Mouse (Mus musculus): ENCODE results near the gene Rhbdd3.

Rhbdd3 gene

GRCm38 (mm10) chr11:5098736-5099542 is at the start of gene Rhbdd3, which contains the start of gene Ewsr1:
Rhbdd3 (plus strand) TSS chr11:5098926.
Ewsr1 (minus strand) TSS chr11:5099266.
- in situ Hi-C loops (cut with MboI), result no loop called here

DNA sequence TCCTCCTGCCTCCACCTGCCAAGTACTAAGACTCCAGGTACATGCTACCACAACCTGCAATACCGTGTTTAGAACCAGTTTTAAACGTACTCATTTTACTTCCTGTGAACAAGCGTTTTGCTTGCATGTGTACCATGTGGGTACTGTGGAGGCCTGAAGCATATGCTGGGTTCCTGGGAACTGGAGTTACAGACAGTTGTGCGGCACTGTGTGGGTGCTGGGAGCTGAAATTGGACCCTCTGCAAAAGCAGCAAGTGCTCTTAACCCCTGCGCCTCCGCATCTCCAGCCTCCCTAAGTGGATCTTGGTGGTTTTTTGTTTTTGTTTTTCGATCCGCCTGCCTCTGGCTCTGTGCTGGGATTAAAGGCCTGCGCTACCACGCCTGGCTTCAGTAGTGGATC is 47.1 kb upstream of the Rhbdd3 start:
- in situ Hi-C loops (cut with MboI), result no loop called here

- in situ Hi-C loops (cut with MboI), result no loop called here
Observed at GRCm38 (mm10) chr11:5052200-5052854, 46.4 kb upstream of the Rhbdd3 start.

DNA sequence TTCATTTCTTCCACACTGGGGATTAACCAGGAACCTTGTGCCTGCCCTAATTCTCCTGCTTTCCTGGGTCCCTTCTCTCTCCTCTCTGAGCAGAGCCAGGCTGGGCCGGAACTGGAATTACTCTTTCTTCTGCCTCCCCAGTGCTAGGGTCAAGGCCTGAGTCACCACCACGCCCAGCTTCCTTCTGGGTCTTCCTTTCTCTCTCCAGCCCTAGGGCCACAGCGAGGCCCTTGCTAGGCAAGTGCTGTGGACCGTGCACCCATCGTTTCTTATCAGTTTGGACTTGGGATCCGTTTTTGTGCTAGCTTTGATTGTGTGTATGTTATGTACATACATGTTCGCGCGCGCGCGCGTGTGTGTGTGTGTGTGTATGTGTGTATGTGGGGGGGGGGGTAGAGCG is 44.6 kb upstream of the Rhbdd3 start:
- in situ Hi-C loops (cut with MboI), result no loop called here

DNA sequence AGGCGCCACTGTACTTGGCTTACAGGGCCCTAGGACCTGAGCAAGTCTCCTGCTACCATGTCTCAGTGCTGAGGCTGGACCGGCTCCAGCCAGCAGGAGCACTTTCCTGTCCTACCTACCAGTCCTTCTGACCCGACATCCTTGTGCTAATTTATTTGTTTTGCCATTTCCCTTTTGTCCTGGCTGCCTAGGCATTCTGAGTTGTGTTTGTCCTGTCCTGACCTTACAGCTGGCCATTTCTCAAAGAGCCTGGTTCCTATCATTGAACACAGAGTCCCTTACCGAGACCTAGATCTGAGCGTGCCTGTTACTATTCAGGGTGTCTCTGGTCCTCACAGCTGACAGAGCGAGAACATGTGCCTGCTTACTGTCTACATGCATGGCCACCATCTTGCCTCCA is 43.9 kb upstream of the Rhbdd3 start:
- in situ Hi-C loops (cut with MboI), result no loop called here

DNA sequence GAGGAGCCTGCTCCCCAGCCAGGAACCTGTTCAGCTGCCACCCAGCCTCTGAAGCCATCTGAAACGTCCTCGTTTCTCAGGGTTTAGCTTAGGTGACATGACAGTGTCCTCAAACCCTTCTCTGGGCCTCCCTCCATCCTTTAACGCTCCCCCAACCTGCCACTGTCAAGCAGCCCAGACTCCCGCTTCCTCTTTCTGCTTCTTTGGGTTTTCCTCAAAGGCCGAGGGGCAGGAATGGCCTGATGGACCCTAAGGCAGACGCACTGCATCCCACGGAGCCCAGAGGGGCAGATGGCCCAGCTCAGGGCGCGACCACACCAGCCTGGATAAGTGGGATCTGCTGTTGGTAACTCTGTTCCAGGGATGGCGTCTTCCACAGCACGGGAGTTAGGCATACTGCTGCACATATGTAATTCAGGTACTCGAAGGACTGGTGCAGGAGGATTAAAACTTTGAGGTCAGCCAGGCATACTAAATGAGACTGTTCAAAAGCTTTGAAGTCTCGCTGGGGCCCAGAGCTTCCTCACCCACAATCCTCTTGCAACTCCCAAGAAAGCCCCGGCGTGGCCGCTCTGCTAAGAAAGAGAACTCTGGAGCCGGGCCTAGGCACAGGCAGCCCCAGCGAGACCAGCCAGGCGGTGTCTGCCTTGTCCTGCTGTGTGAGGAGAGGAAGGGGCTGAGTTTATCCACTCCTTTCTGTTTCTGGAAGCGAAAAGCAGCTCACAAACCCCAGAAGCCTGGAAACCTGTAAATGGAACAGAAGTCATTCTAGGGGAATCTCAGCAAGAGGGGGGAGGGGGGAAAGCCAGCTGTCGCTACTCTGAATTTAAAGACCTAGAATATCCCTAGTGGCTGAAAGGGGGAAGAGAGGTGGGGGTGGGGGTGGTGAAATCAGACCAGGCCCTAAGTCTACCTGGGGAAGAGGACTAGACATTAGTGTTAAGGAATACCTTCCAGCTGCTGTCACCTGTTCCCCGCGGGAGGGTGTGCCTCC is 42.5 kb upstream of the Rhbdd3 start:
- in situ Hi-C loops (cut with MboI), result no loop called here

DNA sequence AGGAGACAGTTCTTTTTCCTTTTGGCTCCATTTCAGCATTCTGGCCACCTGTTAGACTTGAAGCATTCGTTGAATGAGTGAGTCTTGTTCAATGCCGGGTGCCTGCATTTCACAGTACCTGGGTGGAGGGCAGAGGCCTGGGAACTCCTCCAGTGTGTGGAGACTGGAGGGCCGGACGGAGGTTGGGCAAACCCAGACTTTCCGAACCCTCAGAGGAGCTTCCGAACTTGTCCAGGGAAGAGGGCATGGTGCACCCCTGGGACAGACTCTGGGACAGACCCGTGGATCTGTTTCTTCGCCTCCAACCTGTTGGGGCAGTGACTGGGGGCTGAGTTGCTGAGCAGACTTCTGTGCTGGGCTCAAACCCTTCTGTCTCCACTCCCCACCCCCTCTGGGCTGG is 41.7 kb upstream of the Rhbdd3 start:
- in situ Hi-C loops (cut with MboI), result no loop called here

DNA sequence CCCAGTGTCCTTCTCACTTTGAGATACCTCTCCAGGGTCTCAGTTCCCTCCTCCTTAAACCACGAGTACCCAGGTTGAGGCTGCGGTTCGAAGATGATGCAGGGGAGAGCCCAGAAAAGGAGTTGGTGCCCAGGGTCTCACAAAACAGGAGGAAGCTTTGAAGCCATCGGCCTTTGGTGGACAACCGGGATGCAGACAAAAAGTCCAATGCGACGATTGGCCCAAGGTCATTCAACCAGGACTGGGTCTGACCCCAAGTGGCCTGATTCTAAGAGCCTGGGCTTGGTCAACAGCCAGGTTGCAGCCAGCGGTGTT is 41.2 kb upstream of the Rhbdd3 start:
- in situ Hi-C loops (cut with MboI), result no loop called here

DNA sequence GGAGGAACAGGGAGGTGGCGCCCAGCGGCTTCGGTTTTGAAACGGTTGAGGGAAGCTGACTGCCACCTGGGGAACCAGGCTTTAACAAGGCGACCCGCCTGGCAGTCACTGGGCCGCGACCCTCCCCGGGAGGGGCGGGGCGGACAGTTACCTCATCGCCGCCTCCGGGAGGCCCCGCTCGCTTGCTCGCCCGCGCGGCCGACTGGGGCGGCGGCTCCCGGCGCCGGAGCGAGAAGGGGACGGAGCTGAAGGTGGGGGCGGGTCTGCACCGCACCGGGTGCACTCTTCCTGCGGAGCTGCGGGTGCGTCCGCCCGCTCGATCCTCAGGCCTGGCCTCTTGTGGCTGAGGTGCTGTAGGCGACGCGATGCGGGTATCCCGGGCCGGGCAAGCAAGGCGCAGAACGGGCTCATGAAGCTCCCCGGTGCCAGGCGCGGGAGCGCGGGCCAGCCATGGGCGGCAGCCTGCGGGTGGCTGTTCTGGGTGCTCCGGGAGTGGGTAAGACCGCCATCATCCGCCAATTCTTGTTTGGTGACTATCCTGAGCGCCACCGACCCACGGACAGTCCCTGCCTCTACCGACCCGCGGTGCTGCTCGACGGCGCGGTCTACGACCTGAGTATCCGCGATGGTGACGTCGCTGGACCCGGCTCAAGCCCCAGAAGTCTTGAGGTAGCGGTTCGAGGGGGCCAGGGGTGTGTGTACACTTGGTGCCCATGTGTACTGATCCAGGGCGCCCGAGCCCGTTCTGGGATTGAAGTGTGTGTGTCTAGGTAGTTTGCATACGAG is 40.7 kb upstream of the Rhbdd3 start, which contains the start of gene Rasl10a:
Gene Rasl10a (plus strand): TSS at position 273 of the 786 bp plus-strand sequence.
- in situ Hi-C loops (cut with MboI), result no loop called here

GRCm38 (mm10) chr11:5058783-5059182 is 39.9 kb upstream of the Rhbdd3 start:
- in situ Hi-C loops (cut with MboI), result no loop called here

GRCm38 (mm10) chr11:5059230-5059629 is 39.5 kb upstream of the Rhbdd3 start:
- in situ Hi-C loops (cut with MboI), result no loop called here

DNA sequence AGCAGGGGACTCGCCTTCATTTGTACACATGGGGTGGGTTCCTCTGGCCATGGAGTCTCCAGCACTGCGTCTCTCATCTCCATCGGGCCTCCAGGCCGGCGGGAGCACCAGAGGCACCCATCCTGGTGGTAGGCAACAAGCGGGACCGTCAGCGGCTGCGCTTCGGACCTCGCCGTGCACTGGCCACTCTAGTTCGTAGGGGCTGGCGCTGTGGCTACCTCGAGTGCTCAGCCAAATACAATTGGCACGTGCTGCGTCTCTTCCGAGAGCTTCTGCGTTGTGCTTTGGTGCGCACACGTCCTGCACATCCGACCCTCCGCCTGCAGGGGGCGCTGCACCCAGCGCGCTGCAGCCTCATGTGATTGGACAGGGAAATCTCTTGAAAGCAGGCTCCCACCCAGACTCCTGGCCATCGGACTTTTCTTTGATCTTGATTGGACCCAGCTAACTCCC is 39.0 kb upstream of the Rhbdd3 start:
- in situ Hi-C loops (cut with MboI), result no loop called here

- in situ Hi-C loops (cut with MboI), result no loop called here
Observed at GRCm38 (mm10) chr11:5060756-5061412, 37.8 kb upstream of the Rhbdd3 start.

DNA sequence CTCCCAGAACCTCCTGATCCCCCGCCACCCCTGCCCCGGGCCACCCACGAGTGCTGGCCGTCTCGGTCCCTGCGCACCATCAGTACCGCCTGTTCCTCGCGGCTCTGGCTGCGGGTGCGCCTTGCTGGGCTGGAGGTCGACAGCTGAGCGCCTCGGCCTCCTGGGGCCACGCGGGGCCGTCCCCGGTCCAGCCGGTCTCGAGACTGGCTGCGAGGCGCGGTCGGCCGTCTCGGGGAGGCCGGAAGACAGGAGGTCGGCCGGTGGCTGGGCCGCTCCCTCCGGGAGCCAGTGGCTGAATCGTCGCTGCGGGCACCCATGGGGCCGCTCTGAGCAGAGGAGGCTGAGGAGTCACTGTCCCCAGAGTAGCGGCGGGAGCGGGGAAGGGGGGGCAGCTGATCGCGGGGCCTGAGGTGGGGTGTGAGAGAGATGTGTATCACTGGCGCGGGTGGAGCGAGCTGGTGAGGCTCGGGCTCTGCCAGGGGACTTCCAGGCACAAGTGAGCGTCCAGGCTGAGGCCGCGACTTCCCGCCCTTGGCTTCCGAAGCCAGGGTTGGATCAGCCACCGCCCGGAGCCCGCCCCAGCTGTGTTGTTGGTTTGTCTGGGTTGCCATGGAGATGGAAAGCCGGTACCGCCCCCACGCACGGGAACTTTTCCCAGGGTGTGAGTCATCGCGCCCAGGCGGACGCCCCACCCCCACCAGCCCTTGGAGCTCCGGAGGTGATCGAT is 37.1 kb upstream of the Rhbdd3 start:
- in situ Hi-C loops (cut with MboI), result no loop called here

DNA sequence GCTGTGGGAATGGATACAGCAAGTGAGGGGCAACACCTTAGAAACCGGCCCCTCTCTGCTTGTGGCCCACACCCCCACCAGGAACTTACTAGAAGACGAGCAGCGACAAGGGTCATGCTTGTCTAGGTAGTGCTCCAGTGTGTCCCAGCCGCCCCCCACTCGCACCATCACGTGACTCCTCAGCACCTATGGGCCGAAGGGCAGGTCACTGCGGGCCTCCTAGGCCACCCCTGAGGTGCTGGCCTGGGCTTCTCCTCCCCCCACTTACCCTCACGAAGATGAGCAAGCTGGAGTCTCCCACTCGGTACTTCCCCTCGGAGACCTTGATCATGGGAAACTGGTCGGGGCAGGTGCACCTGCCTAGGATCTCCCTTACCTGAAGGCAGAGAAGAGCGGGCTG is 36.4 kb upstream of the Rhbdd3 start:
- in situ Hi-C loops (cut with MboI), result no loop called here

DNA sequence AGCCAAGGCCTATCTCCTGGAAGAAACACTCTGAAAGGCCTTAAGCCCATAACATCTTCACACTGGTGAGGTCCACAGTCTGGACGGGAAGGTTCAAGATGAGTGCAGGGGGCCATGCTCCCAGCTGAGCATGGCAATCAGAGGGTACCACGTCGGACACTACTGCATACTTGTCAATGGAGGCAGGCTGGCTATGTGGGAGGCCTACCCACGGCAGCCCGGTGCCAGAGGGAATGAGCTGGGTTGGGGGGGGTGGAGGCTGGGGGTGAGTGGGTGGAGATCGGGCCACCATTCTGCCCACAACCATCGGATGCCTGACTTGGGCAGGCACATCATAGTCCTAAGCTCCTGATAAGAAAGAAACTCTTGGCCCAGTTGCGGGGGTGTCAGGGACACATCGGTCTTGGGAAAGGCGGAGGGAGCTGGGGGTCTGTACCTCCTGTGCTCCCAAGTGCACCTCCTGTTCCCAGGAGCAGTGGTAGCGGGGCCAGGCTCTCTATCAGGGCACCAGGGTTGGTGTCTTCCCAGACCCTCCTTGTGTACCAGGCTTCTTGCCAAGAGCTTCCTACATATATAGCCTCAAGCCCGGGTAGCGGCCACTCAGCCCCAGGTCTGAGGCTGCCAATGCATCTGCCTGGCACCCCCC is 35.7 kb upstream of the Rhbdd3 start:
- in situ Hi-C loops (cut with MboI), result no loop called here

DNA sequence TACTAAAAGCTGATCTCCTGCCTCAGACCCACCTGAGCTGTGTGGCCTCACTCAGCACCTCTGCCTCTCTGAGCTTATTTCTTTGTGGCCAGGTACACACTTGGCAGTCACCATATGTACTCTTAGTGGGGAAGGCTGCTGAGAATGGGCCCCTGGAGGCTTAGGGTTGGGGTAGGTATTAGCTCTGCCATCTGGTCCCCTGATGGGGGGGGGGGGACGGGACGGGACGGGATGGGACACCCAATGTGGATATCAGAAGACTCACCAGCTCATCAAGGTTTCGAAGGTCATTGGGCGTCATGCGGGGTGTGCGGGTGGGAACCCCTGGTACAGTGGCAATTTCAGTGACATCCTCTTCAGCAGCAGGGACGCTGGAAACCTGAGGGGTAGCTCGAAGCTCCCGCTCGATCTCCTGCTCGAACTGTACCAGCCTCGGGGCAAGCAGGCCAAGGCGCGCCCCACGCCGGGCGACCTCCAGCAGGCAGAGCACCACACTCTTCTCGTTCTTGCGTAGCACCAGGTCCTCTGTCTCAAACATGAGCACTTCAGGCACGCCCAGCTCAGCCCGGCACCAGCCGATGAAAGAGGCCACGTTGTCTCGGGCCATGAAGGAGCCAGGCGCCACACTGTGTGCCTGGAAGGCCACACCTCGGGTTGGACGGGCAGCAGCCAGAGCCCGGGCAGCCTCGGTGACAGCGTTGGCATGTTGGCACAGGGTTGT is 35.0 kb upstream of the Rhbdd3 start:
- in situ Hi-C loops (cut with MboI), result no loop called here

DNA sequence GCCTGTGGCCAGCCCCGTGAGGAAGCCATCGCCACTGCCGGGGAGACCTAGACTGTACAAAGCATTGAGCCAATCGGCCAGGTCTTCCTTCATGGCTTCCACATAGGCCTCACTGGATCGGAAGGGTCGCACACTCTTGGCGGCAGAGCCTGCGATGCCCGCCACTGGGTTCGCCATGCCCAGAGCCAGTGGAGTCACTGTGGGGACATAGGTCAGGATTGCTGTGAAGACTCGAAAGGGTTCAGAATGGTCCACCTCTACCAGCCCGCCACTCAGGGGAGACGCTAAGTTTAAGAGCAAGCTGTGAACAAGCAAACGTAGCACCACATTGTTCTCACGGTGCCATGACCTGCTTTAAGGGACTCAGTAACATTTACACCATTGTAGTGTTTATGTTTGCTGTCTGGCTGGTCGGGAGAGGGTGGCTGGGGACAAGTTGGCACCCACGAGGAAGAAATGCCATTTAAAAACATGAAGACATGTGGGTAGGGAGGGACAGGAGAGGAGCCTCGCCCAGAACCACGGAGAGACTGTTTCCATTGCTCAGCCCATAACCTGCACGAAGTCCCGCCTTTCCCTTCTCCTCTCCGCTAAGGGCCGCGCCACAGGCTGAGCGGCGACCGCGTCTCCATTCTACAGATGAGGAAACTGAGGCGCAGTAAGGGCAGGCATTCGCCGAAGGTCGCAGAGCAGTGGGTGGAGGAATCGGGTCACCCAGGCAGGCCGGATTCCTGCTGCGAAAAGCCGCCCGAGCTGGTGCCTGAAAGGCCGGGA is 34.3 kb upstream of the Rhbdd3 start:
- in situ Hi-C loops (cut with MboI), result no loop called here

All from mature B cell (primary cell).